Mouse (Mus musculus) gastrocnemius, postnatal 4 days (tissue): ENCODE data around the gene Gm12569. TPM values are rescaled to one million over a fixed set of nuclear protein-coding genes. Genes with fewer than 3 reads are reported as not detected.

Experiments
- DNase-seq, 2 experiments: peaks; one replicate each; pipeline ENCODE4 v3.0.0; 2021 to 2022; ENCODE audit warnings: low spot score in 2 of 2, mixed read lengths in 2 of 2
- long read RNA-seq, 2 experiments: library from polyadenylated mRNA; stranded (forward); transcript quantifications; one replicate each; pipeline ENCODE4 v2.0.0; 2021
- total RNA-seq, 2 experiments: library from RNA; stranded (reverse); gene quantifications; 2 replicates each; pipeline ENCODE4 v1.2.3; 2021

Gm12569 gene
- not detected for total RNA-seq
- long read RNA-seq, experiment 1: 0 reads
- long read RNA-seq, experiment 2: 0 reads

DNA sequence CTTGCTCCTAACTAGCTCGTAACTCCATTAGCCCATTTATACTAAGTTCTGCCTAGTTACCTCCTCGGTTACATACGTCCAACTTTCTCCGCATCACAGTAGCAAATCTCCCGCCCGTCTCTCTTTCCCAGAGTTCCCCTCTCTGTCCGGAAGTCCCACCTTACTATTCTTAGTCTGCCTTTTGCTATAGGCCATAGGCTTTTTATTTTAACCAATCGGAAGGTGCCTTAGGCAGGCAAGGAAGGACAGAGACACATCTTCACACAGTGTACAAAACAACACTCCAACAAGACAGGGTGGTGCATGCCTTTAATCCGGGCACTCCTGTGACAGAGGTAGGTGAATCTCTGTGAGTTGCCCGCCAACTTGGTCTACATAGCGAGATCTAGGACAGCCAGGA lies at the start of gene Gm12569:
Gene Gm12569, plus strand, starts transcription at position 166 of the 400 bp plus-strand sequence.
- DNase-seq: no peak

GRCm38 (mm10) chr11:51202726-51203125 lies 17.5 kb upstream of the Gm12569 start:
- DNase-seq: no peak

DNA sequence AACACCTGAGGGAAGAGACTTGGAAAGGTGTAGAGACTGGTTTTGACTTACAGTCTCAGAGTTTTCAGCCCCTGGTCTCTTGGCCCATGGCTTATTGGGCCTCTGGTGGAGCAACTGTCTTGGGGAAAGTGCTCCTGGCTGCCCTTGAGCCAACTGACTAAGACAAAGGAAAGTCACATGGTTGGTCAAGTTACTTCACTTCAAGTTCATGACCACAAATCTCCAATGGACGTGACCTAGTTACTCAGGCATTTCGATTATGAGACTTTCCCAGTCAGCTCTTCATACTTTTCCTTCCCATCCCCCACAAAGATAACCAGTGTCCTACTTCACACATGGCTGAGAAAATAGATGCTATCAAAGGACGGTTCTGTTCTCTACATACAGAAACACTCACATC lies 12.5 kb upstream of the Gm12569 start:
- no peak for DNase-seq

DNA sequence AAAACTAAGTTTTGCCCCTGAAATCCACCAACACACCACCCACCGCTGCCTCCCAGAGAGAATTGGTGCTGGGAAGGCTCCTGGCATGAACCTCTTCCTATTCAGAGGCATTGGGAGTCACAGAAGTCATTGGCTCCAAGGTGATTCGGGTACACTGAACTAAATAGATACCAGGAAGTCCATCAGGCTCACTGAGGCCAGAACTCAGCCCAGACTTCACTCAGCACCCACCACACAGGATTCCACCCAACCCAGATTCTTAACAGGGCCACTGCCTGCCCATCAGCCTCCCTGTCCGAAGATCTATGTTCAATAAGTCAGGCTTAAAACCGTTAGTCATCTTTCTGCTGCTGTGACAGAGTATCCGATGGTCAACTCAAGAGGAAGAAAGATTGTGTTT lies 8.8 kb upstream of the Gm12569 start:
- no peak for DNase-seq

DNA sequence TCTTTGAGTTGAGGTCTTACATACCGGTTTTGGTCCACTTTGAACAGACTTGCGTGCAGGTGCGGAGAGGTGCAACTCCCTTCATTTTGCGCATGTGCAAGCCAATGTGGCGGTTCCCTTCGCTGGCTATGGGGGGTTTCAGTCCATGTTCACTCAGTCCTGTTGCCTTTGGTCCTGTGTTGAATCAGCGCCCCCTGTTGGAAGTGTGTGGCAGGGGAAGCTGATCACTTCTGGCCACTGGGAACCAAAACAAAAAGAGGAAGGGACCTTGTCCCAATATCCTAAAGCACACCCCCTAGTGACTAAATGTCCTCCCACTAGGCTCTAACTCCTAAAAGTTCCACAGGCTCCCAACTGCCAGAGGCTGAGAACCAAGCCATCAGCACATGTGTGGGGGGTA lies 6.3 kb upstream of the Gm12569 start:
- DNase-seq: no peak

DNA sequence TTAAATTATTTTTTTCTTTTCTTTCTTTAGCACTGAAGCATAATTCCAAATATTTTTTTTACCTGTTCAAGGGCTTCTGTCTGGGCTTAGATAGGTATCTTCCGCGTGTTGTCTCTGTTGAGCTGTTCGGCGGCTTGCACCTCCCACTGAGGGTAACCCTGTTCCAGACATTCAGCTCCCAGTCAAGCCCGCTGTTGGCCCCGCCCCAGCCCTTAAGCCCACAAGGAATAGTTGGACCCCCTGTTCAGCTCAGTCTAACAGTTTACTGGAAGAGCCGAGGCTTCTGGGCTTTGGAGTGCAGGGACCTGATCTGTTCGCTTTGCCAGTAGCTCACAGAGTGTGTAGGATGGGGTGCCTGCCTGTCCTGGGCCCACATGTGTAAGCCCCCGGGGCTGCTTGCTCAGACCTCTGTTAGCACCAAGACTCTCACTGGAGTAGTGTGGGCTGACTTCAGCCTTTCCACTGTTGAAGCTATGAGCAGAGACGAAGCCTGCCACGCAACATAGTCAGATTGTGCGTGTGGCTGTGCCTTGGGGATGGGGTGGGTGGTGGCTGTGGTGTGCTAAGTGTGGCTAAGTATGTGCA lies 785 bp upstream of the Gm12569 start:
- no peak for DNase-seq

GRCm38 (mm10) chr11:51227104-51227503 lies 6.8 kb downstream of the Gm12569 start:
- DNase-seq: no peak

DNA sequence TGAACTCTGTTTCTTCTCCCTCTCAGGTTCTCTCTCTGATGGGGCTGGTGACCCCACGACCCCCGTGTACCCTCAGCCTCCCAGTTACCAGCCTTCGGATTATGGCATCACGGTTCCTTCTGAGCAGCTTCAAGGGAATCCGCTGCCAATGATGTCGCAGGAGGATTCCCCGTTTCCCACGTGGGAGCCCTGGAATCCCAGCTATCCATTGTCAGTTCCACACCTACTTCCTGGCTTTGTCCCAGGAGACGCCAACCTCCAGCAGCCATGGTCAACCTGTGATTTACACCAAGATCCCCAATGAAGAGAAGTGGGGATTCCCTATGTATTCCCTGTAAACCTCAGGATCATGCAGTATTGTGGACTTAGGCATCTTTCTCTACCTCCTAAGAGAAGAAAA lies 14.4 kb downstream of the Gm12569 start:
- no peak for DNase-seq

GRCm38 (mm10) chr11:51242897-51243296 lies 22.6 kb downstream of the Gm12569 start:
- no peak for DNase-seq

- no peak for DNase-seq
Observed at GRCm38 (mm10) chr11:51257006-51257405, 36.7 kb downstream of the Gm12569 start.

- no peak for DNase-seq
Observed at GRCm38 (mm10) chr11:51261680-51262219, 41.5 kb downstream of the Gm12569 start, which contains the start of gene Clk4. Gene Clk4 (plus strand): TSS chr11:51261730.

DNA sequence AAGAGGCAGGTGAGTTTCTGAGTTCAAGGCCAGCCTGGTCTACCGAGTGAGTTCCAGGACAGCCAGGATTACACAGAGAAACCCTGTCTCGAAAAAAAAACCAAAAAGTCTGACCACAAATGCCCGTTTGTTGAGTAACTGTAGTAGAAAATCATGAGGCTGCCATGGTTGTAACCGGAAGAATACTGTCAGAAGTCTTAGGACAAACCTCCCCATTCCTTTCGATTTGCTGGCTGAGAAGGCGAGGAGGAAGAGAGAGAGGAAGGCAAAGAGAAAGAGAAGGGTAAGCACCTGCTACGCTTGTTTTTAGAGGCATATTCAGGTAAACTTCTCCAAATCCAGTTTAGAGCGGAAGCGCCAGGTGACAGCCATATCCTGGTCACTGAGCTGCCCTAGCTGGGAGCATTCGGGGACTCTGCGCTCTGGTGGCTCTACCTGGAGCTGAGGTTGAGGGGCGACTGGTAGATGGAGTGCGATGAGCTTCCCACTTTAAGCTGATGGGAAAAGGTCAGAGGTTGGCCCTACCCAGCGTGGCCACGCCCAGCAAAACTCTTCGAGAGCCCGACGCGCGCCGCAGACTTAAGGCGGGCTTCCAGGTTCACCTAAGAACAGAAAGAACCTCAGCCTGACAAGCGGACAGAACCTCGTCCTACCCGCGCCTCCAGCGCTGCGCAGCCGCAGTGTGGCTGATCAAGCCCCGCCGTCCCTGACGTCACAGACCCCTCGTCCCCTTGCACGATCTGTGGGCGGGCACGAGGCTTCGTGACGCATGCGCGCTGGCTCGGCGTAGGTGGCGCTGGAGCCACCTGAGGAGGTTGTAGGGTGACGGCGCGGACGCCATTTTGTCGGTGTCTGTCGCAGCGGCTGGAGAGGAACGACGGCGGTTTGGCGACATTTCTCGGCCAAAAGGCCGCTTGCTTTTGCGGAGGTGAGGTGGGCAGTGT lies 42.3 kb downstream of the Gm12569 start, which contains the start of gene BC049762:
Gene BC049762, minus strand, starts transcription at position 705 of the 944 bp plus-strand sequence.
- DNase-seq: peak; percentile 97 to 98

DNA sequence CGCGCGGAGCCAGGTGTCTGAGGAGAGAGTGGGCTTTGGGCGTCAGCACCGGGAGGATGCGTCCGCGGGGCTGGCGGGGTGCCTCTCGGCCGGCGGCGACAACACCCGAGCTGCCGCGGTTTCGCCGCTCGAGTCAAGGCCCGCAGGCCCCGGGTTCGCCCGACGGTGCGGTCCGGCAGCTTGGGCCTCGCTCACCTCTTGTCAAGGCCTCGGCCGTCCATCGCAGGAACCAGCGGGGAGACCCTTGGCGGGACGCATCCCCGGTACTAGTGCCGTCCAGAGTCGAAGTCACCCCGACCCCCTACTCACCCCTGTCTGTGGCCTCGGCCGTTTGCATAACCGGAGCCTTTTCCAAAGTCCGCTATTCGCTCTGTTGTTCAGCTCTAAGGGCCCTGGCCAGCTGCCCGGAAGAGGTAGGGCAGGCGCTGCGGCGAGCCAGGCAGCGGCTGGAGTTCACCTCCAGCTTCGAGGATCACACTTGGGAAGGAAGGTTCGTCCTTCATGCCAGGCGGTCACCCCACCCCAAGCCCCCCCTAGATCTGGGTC lies 43.1 kb downstream of the Gm12569 start:
- peak in 1 of 2 experiments; percentile 69 for DNase-seq

DNA sequence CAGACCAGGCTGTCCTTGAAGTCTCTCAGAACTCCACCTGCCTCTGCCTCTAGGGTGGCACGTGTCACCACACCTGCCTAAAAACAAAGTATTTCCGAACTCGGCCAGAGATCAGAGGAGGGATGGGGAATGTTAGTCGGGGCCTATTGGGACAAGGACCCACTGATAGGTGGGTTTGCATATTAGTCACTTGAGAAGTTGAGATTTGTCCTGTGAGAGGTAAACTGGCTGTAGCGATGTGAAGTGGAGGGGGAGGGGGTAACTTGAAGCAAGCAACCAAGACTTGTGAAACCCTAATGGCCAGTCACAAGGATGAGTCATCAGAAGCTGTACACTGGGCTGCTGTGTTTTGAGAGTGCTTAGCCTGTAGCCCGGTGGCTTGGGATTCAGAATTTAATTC lies 44.1 kb downstream of the Gm12569 start:
- no peak for DNase-seq

DNA sequence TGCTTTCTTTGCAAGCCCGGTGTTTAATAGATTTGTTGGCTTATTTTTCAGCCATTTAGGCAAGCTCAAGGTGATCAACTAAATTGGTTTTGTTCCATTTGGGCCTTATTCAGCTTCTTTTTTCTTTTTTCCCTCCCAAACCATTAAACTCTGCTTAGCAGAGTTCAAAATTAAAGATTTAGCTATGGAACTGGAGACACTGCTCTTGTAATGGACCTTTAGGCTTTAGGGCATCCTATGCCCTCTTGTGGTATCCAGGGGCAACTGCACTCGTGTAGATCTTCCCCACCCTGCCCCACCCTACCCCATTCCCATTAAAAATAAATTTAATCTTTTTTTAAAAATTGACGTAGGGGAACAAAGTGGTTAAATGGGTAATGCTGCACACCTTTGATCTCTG lies 45.1 kb downstream of the Gm12569 start:
- DNase-seq: no peak

GRCm38 (mm10) chr11:51274418-51274817 lies 54.1 kb downstream of the Gm12569 start:
- DNase-seq: no peak

Other genes with a start within 250 kb of the Gm12569 start
- not detected for gene Olfr1377, start 238.5 kb upstream of the Gm12569 start, total RNA-seq
- not detected for gene Olfr51, start 216.9 kb upstream of the Gm12569 start, total RNA-seq
- gene Olfr54, start 206.2 kb upstream of the Gm12569 start, total RNA-seq: not detected
- not detected for gene Olfr1375, start 172.4 kb upstream of the Gm12569 start, total RNA-seq
- 1 to 10 TPM; 3.4 to 3.5 TPM for gene Zfp354a, start 161.2 kb upstream of the Gm12569 start, total RNA-seq
- 10 to 100 TPM; 44.6 to 55.1 TPM for gene Clk4, start 41.3 kb downstream of the Gm12569 start, total RNA-seq
- gene BC049762, start 42.6 kb downstream of the Gm12569 start, total RNA-seq: not detected
- gene Col23a1, start 69.4 kb downstream of the Gm12569 start, total RNA-seq: 10 to 100 TPM; 25.0 to 34.6 TPM